Mouse (Mus musculus) granulocyte monocyte progenitor cell, adult 5-6 weeks (primary cell): ENCODE measurements around the gene Lyrm7. TPM values are rescaled to one million over a fixed set of nuclear protein-coding genes. Genes with fewer than 3 reads are reported as not detected.

Experiments used
- ATAC-seq: replicated peaks from 2 replicates; pipeline ENCODE4 v1.8.0; 2016; ENCODE audit warnings: mild to moderate bottlenecking, moderate TSS enrichment, inconsistent platforms; ENCODE audit not compliant: poor library complexity, severe bottlenecking
- total RNA-seq, 2 experiments: library from RNA; stranded (forward) in 1 of 2; stranded (reverse) in 1 of 2; fragments of 200-712, 200-1000 nt in 1 of 2; fragments of >200 nt in 1 of 2; fragmentation: Nextera tagmentation in 1 of 2; gene quantifications; 2 replicates each; pipeline ENCODE4 v1.2.3; 2014 to 2017

The Lyrm7 gene
- total RNA-seq, 2 experiments from 2014 or later, result 2.0 to 4.0 TPM

DNA sequence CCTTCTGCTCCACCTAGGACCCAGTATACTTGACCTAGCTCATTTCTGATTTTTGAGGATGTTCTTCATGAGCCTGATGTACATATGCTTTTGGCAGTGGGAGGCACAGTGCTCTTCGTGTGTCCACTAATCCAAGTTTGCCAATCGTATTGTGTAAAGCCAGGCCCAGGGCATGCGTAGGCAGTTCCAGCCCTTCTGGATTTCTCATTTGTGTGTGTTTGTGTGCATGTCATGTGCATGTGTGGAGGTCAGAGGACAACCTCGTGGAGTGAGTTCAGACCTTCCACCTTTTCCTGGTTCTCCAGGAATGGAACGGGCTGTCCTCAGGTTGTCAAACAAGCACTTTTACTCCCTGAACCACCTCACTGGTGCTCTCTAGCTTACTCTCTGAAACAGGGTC lies 51.1 kb downstream of the Lyrm7 start:
- no peak for ATAC-seq

DNA sequence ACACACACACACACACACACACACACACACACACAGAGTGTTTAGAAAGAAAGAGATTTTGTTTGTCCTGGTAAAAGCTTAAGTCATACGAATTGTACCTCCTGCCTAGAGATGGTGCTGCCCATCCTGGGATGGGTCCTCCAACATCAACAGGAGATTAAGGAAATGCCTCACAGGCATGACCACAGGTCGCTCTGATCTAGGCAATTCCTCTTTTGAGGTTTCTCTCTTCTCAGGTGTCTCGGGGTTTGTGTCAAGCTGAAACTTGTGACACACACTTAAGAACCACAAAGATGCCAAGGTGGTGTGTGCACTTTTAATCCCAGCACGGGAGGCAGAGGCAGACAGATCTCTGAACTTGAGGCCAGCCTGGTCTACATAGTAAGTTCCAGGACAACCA lies 52.5 kb downstream of the Lyrm7 start:
- peak; percentile 54 for ATAC-seq

DNA sequence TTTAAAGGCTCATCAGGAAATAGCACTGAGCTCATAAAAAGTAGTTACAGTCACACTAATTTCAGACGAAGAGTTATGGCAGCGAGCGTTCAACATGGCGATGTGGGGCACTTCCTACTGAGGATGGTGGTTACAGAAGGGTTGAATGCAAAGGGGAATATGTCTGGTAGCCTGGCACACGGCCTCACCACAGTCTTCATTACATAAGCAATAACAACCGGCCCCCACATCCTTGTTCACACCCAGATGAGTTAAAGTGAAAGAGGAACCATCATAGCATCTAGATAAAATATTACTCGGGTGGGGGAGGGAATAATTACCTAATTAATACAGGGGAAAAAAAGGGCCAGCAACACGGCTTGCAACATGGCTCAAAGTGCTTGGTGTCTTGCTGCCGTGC lies 53.0 kb downstream of the Lyrm7 start:
- peak; percentile 96 for ATAC-seq

DNA sequence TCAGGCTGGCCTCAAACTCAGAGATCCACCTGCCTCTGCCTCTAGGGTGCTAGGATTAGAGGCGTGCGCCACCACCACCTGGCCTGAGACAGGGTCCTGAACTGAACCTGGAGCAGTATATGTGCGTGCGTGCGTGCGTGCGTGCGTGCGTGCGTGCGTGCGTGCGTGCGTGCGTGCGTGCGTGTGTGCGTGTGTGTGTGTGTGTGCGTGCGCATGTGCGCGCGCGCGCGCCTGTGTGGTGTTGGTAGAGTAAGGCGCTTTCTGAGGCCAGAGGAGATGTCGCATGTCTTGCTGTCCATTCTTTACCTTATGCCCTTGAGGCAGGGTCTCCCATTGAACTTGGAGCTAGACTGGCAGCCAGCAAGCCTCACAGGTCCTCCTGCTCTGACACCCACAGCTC lies 53.8 kb downstream of the Lyrm7 start:
- no peak for ATAC-seq

DNA sequence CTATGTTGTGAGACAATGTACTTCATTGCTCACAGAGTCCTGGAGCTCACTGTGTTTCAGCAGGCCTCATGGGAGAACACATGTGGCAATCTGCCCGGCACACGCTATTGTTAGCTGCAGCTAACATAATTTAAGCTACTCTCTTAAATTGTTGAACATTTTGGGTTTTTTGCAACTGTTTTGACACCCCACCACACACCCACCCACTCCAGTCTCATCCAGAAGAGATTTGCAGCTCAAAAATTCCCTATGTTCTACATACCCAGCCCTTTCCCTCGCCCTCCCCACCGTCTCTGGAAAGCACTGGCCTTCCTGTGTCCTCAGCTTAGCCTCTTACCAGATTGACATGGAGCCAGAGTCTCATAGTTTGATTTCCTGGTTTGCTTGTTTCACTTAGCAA lies 55.5 kb downstream of the Lyrm7 start:
- no peak for ATAC-seq

DNA sequence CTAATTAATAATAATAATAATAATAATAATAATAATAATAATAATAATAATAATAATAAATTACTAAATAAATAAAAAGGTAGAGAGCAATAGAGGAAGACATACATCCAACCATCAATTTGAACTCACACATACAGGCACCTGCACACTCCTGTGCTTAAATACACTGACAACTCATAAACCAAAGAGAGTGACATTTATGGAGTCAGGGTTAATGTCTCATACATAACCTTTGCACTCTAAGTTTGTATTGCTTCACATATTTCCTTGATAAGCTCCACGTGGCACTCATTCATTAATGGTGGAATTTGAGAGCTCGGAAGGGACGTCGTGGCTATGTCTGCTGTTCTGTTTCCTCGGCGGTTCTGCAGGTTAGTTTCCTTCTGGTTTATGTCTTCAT lies 58.1 kb downstream of the Lyrm7 start:
- no peak for ATAC-seq

DNA sequence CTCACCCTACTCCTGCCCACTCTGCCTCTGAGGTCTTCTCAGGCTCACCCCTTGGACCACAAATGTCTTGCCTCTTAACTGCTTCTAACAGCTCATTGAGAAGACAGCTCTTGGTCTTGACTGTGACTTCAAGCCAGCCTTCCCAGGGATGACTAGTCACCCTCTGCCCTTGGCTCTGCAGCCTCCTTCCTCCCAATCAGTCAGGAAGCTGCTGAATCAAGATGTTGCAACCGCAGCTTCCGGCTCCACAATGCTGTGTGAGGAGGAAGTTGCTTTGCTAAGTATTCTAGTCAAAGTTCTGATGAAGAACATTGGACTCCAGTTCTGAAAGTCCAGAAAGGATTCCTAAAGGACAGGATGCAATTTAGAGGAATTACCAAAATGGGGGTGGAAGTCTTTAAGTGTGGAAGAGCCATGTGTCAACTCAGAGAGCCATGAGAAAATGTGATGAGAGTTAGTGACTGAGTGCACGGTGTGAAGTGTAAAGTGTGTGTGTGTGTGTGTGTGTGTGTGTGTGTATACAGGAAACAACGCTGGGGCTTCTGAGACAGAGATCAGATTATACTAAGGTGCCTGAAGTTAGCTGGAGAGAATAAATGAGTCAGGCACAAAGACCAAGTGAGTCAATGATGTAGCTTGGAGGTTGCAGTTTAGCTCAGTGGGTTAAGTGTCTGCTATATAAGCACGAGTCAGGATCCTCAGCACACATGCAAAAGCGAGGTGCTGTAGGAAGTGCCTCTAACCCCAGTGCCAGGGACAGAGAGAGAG lies 58.7 kb downstream of the Lyrm7 start:
- ATAC-seq, result peak; percentile 96

DNA sequence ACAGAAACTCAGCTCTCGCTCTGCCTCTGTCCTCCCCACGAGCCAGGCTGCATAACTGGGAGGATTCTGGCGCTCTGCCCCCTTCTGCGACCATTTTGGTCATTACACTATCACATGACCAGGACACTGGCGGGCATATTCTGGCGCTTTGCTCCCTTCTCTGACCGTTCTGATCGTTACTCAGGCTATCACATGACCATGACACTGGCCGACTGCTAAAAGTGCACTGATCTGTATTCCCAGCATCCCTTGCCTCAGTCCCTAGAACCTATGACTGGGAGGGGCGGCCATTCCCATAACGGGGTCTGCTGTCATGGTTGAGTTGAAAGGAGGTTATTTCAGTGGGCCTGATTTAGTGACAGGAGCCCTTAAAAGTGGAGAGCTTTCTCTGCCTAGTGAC lies 64.2 kb downstream of the Lyrm7 start:
- ATAC-seq, result no peak

DNA sequence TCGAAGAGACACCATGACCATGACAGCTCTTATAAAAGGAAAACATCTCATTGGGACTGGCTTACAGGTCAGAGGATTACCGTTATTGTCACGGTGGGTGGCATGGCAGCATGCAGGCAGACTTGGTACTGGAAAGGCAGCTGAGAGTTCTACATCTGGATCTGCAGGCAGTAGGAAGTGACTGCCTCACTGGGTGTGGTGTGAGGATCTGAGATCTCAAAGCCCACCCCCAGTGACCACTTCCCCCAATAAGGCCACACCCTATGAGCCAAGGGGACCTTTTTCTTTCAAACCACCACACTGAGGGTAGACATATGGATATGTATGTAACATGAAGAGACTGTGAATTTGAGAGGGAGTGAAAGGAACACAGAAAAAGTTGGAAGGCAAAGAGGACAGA lies 66.0 kb downstream of the Lyrm7 start:
- peak; percentile 60 for ATAC-seq

DNA sequence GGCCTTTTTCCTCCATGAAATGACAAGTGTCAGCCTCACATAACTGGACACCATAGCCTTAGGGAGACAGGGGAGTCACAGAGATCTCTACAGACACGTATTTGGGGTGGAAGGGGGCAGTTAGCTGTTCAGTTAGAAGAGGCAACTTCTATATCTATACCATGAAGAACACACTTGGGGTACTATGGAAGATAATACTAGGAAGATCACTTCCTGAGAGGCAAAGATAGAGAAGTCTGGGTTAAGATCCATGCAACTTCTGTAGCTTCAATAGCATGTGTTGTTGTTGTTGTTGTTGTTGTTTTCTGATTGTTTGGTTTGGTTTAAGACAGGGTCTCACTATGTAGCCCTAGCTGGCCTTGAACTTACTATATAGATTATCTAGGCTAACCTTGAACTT lies 67.5 kb downstream of the Lyrm7 start:
- no peak for ATAC-seq

DNA sequence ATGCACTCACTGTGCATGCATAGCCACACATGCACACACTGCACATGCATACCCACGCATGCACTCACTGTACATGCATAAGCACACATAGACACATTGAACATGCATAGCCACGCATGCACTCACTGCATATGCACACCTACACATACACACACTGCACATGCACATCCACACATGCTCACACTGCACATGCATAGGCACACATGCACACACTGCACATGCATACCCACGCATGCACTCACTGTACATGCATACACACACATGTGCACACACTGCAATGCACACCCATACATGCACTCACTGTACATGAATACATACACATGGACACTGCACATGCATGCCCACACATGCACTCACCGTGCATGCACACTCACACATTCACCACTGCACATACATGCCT lies 69.3 kb downstream of the Lyrm7 start:
- ATAC-seq, result no peak

DNA sequence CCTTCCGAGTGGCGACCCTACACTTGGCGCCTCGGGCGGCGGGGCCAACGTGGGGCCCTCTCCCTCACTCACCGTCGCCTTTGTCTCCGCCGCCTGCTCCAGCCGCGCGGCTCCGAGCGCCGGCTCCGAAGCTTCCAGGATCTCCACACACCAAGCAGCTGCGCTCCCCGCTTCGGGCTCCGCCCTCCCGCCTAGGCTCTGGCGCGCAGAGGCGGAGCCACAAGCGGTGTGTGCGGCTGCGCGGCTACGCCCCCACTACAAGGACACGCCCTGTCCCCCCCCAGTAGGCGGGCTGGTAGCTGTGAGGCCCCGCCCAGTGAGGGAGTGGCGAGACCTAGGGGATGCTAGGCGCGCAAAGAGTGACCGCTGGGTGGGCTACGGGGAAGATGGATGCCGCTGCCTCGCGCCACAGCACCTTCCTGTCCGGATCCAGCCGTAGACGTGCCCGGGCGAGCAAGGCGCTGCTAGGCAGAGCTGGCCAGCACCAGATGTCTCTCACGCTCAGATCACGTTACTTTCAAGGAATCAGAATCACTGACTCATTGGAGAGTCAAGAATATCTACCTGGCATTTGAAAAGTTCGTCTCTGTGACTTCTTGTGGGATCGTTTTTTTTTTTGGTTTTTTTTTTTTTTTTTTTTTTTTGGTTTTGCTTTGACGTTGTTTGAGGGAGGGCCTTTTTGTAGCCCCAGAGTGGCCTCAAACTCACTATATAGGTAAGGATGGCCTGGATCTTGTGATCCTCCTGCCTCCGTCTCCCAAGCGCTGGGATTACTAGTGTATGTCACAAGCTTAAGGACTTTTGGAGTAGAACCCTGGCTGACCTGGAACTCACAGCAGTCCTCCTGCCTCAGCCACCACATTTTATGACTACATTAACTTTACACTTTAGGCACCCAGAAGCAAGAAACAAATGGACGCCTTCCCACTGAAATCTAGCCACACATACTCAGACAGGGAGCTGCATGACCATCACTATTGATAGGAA lies 72.9 kb downstream of the Lyrm7 start, which contains the start of gene Cdc42se2:
TSS of gene Cdc42se2 (minus strand) at position 188 of the 987 bp plus-strand sequence.
- ATAC-seq, result peak; percentile 98

DNA sequence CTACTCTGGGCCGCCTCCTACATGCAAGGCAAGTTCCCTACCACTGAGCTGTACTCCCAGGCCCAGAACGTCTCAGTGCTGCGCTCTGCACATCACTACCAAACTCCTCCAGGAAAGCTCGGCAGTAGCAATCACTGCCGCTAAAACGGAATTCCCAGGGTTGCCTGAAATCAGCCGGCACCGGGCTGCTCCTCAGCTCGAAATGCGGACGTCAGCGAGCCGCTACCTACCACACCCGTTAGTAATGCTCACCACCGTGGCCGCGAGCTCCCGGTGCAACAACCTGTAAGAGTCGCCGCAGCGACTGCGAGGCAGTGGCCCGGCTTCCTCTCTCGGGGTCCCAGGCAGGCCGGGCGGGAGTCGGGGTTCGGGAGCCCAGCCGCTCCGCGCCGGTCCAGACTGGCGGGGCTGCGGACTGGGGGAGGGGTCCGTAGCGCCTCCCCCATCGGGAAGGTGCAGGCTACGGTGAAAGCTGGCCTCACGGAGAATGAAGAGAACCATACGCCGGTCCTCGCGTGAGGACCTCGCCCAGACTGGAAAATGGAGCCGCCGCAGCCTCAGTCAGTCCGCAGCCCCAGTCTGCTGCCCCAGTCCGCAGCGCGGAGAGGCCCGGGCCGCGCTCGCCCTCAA lies 73.7 kb downstream of the Lyrm7 start:
- ATAC-seq, result peak; percentile 33

DNA sequence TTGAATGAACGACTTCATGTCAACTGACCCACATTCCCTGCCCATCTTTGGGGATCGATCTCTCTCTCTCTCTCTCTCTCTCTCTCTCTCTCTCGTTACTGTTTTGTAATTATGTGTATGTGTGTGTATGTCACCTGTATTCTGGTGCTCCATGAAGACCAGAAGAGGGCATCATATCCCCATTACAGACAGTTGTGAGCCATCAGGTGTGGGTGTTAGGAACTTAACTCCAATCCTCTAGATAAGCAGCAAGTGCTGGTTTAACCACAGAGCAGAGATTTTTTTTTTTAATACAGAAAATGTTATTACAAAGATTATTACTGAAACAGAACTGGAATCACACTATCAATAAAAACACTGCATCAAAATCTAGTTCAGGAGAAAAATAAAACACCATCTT lies 75.2 kb downstream of the Lyrm7 start:
- ATAC-seq, result no peak

DNA sequence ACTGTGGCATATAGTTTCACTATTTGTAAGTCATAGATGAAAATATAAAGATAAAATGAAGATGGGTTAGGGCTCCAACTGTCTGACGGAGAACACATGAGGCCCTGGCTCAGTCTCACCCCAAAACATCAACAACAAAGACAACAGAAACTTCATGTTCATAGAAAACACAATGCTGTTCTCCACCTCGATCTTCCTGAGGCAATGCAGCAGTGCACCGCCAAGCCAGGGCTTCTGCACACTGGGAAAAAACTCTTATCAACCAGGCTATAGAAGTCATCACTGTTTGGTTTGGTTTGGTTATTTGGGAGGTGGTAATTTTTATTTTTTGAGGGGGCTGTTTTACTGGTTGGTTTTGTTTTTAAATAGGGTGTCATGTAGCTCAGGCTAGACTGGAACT lies 76.3 kb downstream of the Lyrm7 start:
- ATAC-seq, result no peak

DNA sequence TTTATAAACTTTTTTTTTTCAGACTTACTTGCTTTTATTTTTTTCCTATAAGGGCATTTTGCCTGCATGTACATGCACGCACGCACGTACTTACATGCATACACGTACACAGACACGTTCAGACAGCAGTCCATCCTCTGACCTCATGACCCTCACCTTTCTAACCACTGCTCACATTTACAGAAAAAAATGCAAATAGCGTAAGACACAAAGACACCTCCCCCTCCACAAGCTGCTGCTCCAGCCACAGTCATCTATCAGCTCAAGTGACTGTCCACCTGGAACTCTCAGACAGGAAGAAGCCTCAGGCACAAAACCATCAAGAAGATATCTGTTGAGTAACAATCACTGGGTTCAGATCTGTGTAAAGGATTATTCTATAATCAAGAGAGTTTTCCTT lies 78.5 kb downstream of the Lyrm7 start:
- ATAC-seq, result no peak

DNA sequence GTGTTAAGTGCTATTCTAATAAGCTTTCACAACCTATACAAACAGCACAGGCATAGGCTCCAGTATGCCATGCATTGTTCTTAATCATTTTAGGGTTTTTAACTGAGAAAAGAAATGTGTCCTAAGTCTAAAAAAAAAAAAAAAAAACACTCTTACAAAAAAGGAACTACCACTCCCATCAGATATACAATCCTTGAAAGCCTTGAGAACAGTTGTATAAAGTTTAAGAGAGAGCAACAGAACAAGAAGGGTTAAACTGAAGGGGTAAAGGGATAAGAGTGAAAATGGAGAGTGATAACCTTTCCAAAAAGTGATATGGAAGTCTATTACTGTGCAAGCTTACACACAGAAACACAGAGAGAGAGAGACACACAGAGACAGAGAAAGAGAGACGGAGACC lies 80.8 kb downstream of the Lyrm7 start:
- no peak for ATAC-seq

DNA sequence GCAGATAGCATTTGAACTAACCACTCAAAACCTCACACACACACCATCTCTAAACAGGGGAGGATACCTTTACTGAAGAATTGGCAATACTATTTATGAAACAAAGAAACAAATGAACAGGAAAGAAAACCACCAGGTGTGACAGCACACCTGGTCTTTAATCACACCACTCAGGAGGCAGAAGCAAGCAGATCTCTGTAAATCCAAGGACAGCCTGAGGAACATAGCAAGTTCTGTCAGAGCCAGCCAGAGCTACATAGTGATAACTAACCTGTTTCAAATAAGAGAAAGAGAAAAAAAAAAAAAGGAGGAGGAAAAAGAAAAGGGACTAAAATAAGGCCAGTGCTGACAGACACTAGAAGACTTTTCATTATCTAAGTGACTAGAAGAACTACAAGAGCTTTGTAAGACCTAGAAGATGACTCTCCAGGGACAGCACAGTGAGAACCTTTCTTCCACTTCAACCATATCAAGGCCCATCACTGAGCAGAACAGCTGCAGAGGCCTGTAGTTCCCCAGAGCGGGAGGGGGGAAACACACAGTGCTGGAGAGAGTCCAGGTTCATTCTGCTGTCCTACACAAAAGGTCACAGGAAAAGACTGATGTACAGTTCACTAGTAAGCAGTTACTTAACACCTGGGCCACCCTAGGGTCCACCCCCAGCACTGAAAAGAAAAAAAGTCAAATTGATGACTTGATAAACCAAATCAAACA lies 82.4 kb downstream of the Lyrm7 start:
- ATAC-seq, result no peak

DNA sequence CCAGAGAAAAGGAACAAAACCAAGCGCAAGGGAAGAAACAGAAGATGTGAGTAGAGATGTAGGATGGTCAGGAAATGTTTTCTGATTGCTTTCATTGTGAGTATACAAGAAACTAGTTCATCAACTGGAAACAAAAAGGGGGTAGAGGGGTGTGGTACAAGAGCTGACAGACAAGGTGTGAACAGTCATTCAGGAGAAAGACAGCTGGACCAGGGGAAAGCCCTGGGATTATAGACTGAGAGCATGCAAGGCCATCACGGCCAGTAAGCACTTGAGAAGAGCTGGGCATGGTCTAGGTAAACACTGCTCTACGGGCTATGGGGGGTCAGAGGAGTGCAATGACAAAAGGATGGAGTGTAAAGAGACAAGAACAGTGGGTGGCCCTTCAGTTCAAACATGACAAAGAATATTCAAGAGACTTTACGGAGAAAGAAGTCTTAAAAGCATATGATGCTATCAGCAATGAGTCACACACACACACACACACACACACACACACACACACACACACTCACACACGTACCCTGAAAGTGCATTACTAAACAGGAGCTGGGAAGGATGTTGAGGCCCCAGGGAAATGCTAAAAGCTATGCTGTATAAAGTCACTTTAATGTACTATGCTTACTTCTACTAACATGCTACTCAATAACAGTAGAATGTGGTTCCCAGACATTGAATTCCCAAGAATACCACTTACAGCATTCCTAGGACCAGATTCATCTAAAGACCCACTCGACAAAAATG lies 83.2 kb downstream of the Lyrm7 start:
- ATAC-seq, result no peak
